Mouse (Mus musculus) midbrain, postnatal 0 days (tissue): ENCODE data around the gene Saal1. TPM values are rescaled to one million over a fixed set of nuclear protein-coding genes. Genes with fewer than 3 reads are reported as not detected.
A peak's percentile ranks its signal among the peaks of the same experiment; 100 is the strongest.

Experiments used
- ATAC-seq: fragments of 200-750 bp; cut with Nextera tagmentation; 2 replicates; pipeline ENCODE4 v1.8.0; 2017; ENCODE audit warnings: moderate number of reproducible peaks, mild to moderate bottlenecking, moderate TSS enrichment, moderate library complexity; ENCODE audit not compliant: low FRiP score
- DNase-seq: peaks from one replicate; pipeline ENCODE4 v3.0.0-alpha.2; 2015; ENCODE audit warnings: low spot score
- H3K27ac ChIP-seq: fragments of 300-500 bp; sonication (generic); 2 replicates; pipeline ENCODE4 v1.5.1; 2014; ENCODE audit warnings: low read depth, mild to moderate bottlenecking, low read length, mixed read lengths
- H3K27me3 ChIP-seq: fragments of 300-500 bp; sonication (generic); 2 replicates; pipeline ENCODE4 v1.6.1; 2014; ENCODE audit warnings: low read length, control low read depth, mixed read lengths; ENCODE audit not compliant: insufficient read depth
- H3K36me3 ChIP-seq: fragments of 300-500 bp; sonication (generic); 2 replicates; pipeline ENCODE4 v1.6.1; 2014; ENCODE audit warnings: low read length, control low read depth, mixed read lengths; ENCODE audit not compliant: insufficient read depth
- H3K4me1 ChIP-seq: fragments of 300-500 bp; sonication (generic); 2 replicates; pipeline ENCODE4 v1.6.1; 2014; ENCODE audit warnings: mild to moderate bottlenecking, control low read depth, antibody characterized with exemption, low read length, mixed read lengths; ENCODE audit not compliant: insufficient read depth
- H3K4me2 ChIP-seq: fragments of 300-500 bp; sonication (generic); 2 replicates; pipeline ENCODE4 v1.6.1; 2014; ENCODE audit warnings: low read depth, mild to moderate bottlenecking, low read length, mixed read lengths; ENCODE audit not compliant: poor library complexity, severe bottlenecking
- H3K4me3 ChIP-seq: fragments of 300-500 bp; sonication (generic); 2 replicates; pipeline ENCODE4 v1.5.1; 2014; ENCODE audit warnings: low read depth, mild to moderate bottlenecking, low read length, moderate library complexity
- H3K9ac ChIP-seq: fragments of 300-500 bp; sonication (generic); replicated peaks from 2 replicates; pipeline ENCODE4 v1.6.1; 2014; ENCODE audit warnings: mild to moderate bottlenecking, low read length, moderate library complexity, mixed read lengths; ENCODE audit not compliant: poor library complexity, severe bottlenecking
- H3K9me3 ChIP-seq: fragments of 300-500 bp; sonication (generic); 2 replicates; pipeline ENCODE4 v1.6.1; 2016; ENCODE audit warnings: low read length, control low read depth
- CTCF ChIP-seq: IDR thresholded peaks from 2 replicates; pipeline ENCODE4 v1.5.1; 2016; ENCODE audit warnings: antibody characterized with exemption, mild to moderate bottlenecking
- WGBS: fragments of 180-500 bp; shearing (Covaris S2); extraction: QIAGEN DNeasy Blood & Tissue Kit; methylation state at CpG from one replicate; pipeline ENCODE4 v1.1.7; 2014; 5-methylcytosine and 5-hydroxymethylcytosine counted together
- polyA plus RNA-seq: library from polyadenylated mRNA; unstranded; fragments of >200 nt; fragmentation: Nextera tagmentation; extraction: Ambion mirVana; gene quantifications from 2 replicates; pipeline ENCODE4 v1.2.1, GENCODE M21; 2015
- total RNA-seq: library from RNA; depleted of rRNA; stranded (reverse); fragments of >200 nt; gene quantifications from 2 replicates; pipeline ENCODE4 v1.2.3, GENCODE M21; 2014; rRNA removed

The Saal1 gene
- total and polyA plus RNA-seq, 2 experiments from 2014 or later, result 10.2 to 13.6 TPM

GRCm38 (mm10) chr7:46640062-46640461 lies 70.4 kb downstream of the Saal1 start:
- peak overlapping the region; percentile 77 for H3K9ac ChIP-seq
- no peaks in the 10 kb centered on the region for H3K9me3 ChIP-seq
- ATAC-seq (peak; percentile 42; the same call in 1 of the 2 replicates), DNase-seq (no peak)
- H3K4me2 ChIP-seq, result peak overlapping the region; percentile 77
- H3K4me3 ChIP-seq, result peak overlapping the region; percentile 70
- H3K27ac ChIP-seq, result peak overlapping the region; percentile 92
- TF ChIP-seq CTCF, result no peak
- H3K36me3 ChIP-seq, result no peaks in the 10 kb centered on the region
- 8% methylated on average over 17 of the region's 17 CpGs for WGBS
- H3K27me3 ChIP-seq, result no peaks in the 10 kb centered on the region
- peaks cover 11% of the 10 kb centered on the region; the same call in 1 of the 2 replicates for H3K4me1 ChIP-seq

- Histone ChIP-seq H3K9me3 (no peaks in the 10 kb centered on the region), H3K9ac (peak within 1 kb of the TSS; percentile 77), H3K27ac (peak within 1 kb of the TSS; percentile 92), H3K4me3 (peak within 1 kb of the TSS; percentile 70), H3K27me3 (no peaks in the 10 kb centered on the region), H3K4me1 (peaks cover 11% of the 10 kb centered on the region; the same call in 1 of the 2 replicates), H3K36me3 (no peaks in the 10 kb centered on the region), H3K4me2 (peak within 1 kb of the TSS; percentile 77)
- peak; percentile 92 for ATAC-seq
- 2% methylated on average over 29 of the region's 30 CpGs for WGBS
- DNase-seq, result peak; percentile 88
- no peak for TF ChIP-seq CTCF
Observed at GRCm38 (mm10) chr7:46639692-46640031, 70.8 kb downstream of the Saal1 start, which contains the start of gene Sergef. Gene Sergef, minus strand, starts transcription at chr7:46639807.

- WGBS, result 5% methylated on average over 31 of the region's 32 CpGs
Observed at GRCm38 (mm10) chr7:46638889-46639691, 71.4 kb downstream of the Saal1 start.

More at GRCm38 (mm10) chr7:46638889-46639691, 71.4 kb downstream of the Saal1 start:
- Histone ChIP-seq H3K27me3 (no peaks in the 10 kb centered on the region), H3K27ac (peak overlapping the region; percentile 92), H3K9ac (peak overlapping the region; percentile 77), H3K36me3 (peaks cover 3% of the 10 kb centered on the region; the same call in 1 of the 2 replicates), H3K4me1 (peaks cover 11% of the 10 kb centered on the region; the same call in 1 of the 2 replicates), H3K4me3 (peak overlapping the region; percentile 70), H3K9me3 (no peaks in the 10 kb centered on the region), H3K4me2 (peak overlapping the region; percentile 77)
- ATAC-seq (peak; percentile 53), DNase-seq (peak; percentile 4)
- no peak for TF ChIP-seq CTCF

Other genes starting within 250 kb of the Saal1 start
- 47.5 and 49.1 TPM in 2 replicates for gene Sergef, start 70.9 kb downstream of the Saal1 start, total RNA-seq
- gene Sergef, start 70.9 kb downstream of the Saal1 start, polyA plus RNA-seq, result 47.8 and 50.9 TPM in 2 replicates
- gene Tph1, start 38.1 kb downstream of the Saal1 start, total RNA-seq, result 2.3 TPM in 1 of 2 replicates, not detected in the other
- 0.49 and 1.5 TPM in 2 replicates for gene Tph1, start 38.1 kb downstream of the Saal1 start, polyA plus RNA-seq
- not detected in 2 replicates for gene Saa3, start 5.0 kb upstream of the Saal1 start, total RNA-seq
- 0.30 TPM in 1 of 2 replicates, not detected in the other for gene Saa3, start 5.0 kb upstream of the Saal1 start, polyA plus RNA-seq
- not detected in 2 replicates for gene Saa4, start 21.9 kb upstream of the Saal1 start, total RNA-seq
- not detected in 2 replicates for gene Saa4, start 21.9 kb upstream of the Saal1 start, polyA plus RNA-seq
- not detected in 2 replicates for gene Saa1, start 32.3 kb upstream of the Saal1 start, total RNA-seq
- gene Saa1, start 32.3 kb upstream of the Saal1 start, polyA plus RNA-seq, result 0.28 and 0.50 TPM in 2 replicates
- not detected in 2 replicates for gene Saa2, start 41.1 kb upstream of the Saal1 start, total RNA-seq
- gene Saa2, start 41.1 kb upstream of the Saal1 start, polyA plus RNA-seq, result not detected in 2 replicates
- 16.7 and 24.6 TPM in 2 replicates for gene Hps5, start 85.4 kb upstream of the Saal1 start, total RNA-seq
- gene Hps5, start 85.4 kb upstream of the Saal1 start, polyA plus RNA-seq, result 8.1 and 9.0 TPM in 2 replicates
- gene Gtf2h1, start 85.4 kb upstream of the Saal1 start, total RNA-seq, result 32.9 and 50.2 TPM in 2 replicates
- gene Gtf2h1, start 85.4 kb upstream of the Saal1 start, polyA plus RNA-seq, result 36.4 and 38.2 TPM in 2 replicates
- gene Ldha, start 130.8 kb upstream of the Saal1 start, total RNA-seq, result 341 and 345 TPM in 2 replicates
- gene Ldha, start 130.8 kb upstream of the Saal1 start, polyA plus RNA-seq, result 604 and 701 TPM in 2 replicates
- not detected in 2 replicates for gene Ldhc, start 150.5 kb upstream of the Saal1 start, total RNA-seq
- gene Ldhc, start 150.5 kb upstream of the Saal1 start, polyA plus RNA-seq, result 0.22 and 0.32 TPM in 2 replicates
- gene Tsg101, start 209.3 kb upstream of the Saal1 start, total RNA-seq, result 134 and 135 TPM in 2 replicates
- 323 and 329 TPM in 2 replicates for gene Tsg101, start 209.3 kb upstream of the Saal1 start, polyA plus RNA-seq
- gene Uevld, start 247.8 kb upstream of the Saal1 start, total RNA-seq, result 10.1 and 10.6 TPM in 2 replicates
- 3.7 TPM in 2 replicates for gene Uevld, start 247.8 kb upstream of the Saal1 start, polyA plus RNA-seq